Mouse (Mus musculus): ENCODE results near the gene Zfp524.

The Zfp524 gene

GRCm38 (mm10) chr7:5051193-5052192 is 37.3 kb downstream of the Zfp524 start, which contains the start of gene Zfp580:
TSS of gene Zfp580 (plus strand) at chr7:5051538.
- DNase-seq (ENCODE audit: low read depth): no peak

GRCm38 (mm10) chr7:5052438-5052837 is 38.2 kb downstream of the Zfp524 start:
- DNase-seq (ENCODE audit: low read depth): no peak

- no peak for DNase-seq (ENCODE audit: low read depth)
Observed at GRCm38 (mm10) chr7:5052931-5053343, 38.7 kb downstream of the Zfp524 start.

- DNase-seq (ENCODE audit: low read depth): no peak
Observed at GRCm38 (mm10) chr7:5053456-5054179, 39.4 kb downstream of the Zfp524 start.

GRCm38 (mm10) chr7:5056651-5057263 is 42.5 kb downstream of the Zfp524 start:
- no peak for DNase-seq (ENCODE audit: low read depth)

- DNase-seq (ENCODE audit: low read depth): no peak
Observed at GRCm38 (mm10) chr7:5057381-5057780, 43.2 kb downstream of the Zfp524 start.

DNA sequence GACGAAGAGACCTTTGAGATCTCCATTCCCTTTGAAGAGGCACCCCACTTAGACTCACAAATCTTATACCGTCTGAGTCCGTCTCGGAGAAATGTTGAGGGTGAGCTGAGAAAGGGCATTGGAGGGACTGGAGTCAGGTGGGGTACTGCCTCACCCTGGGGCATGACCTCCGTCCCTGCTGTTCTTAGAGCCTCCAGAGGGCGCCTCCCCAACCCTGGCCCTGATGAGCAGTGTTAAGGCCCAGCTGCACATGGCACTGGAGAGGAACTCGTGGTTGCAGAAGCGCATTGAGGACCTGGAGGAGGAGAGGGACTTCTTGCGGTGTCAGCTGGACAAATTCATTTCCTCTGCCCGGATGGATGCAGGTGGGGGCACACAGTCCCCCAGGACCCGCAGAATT is 43.6 kb downstream of the Zfp524 start:
- DNase-seq (ENCODE audit: low read depth): no peak

- no peak for DNase-seq (ENCODE audit: low read depth)
Observed at GRCm38 (mm10) chr7:5058631-5059030, 44.4 kb downstream of the Zfp524 start.

DNA sequence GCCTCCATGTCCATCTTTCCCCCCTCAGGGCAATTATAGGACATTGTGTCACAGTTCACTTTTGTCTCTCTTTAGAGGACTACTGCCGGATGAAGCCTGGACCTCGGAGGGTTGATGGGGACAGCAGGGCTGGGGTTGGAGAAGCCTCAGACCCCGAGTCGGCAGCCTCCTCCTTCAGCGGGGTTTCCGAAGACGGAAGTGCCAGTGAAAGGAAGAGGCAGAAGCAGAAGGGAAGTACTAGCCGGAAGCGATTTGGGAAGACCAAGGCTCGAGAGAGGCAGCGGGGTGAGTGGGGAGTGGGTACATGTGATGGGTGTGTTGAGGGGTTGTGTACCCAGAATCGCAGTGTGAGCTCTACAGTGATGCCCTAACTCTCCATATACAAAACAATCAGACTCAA is 45.2 kb downstream of the Zfp524 start:
- DNase-seq (ENCODE audit: low read depth): no peak

GRCm38 (mm10) chr7:5060239-5060731 is 46.1 kb downstream of the Zfp524 start:
- DNase-seq (ENCODE audit: low read depth): peak; percentile 62

- peak; percentile 94 for DNase-seq (ENCODE audit: low read depth)
Observed at GRCm38 (mm10) chr7:5060944-5061773, 46.9 kb downstream of the Zfp524 start.

- peak; percentile 44 for DNase-seq (ENCODE audit: low read depth)
Observed at GRCm38 (mm10) chr7:5061774-5062359, 47.7 kb downstream of the Zfp524 start, which contains the start of gene U2af2. TSS of gene U2af2 (plus strand) at chr7:5062143.

DNA sequence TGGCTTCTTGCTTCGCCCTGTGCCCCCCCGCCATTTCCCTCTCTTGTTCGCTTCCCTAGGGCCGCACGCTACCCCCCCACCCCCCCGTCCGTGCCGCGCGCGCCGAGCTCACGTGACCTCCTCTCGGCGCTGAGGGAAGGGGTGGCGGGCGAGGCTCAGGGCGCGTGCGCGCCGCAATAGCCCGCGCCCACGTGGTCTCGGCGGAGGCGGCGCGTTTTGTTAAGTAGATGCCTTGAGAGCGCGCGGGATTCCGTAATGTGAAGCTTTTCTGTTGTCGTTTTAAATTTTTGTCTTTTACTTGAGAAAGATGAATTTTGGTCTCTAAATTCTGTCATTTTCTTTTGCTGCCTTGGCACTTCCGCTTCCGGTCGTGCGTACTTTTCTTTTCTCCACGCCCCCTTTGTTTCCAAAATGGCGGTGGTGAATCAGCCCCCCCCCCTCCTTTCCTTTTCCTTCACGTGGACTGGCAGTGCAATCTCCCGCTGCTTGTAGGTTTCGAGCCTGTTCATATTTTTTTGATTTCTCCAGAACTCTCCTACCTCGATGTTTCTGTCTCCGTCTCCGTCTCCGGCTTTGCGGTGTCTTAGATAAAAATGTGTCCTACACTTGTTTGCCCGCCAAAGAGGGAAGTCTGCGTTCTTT is 48.3 kb downstream of the Zfp524 start:
- DNase-seq (ENCODE audit: low read depth): peak; percentile 54

- no peak for DNase-seq (ENCODE audit: low read depth)
Observed at GRCm38 (mm10) chr7:5064886-5065285, 50.7 kb downstream of the Zfp524 start.

Data from fibroblast of lung, adult 2 months (primary cell).